Comparison of ENCODE assay signal across 9 mouse cellular contexts in genomic region chr4:151178970-151179378, GRCm38 (mm10).
DNase-seq lines count a peak whose midpoint lies in the region; ATAC-seq lines count a peak whose summit lies in the region.
"Had no signal": no experiment of that assay in that cellular context is flagged by ENCODE, and none has a peak within 500 bp of the region (broad histone marks: within the 10 kb centered on the region; RNA-seq: fewer than 3 reads in every experiment).

No protein-coding gene starts in this region.

- ATAC-seq in hindbrain, embryonic 13.5 days (ENCODE audit: low FRiP score) = peak; percentile 55; the same call in 1 of the 2 replicates
- no peak for ATAC-seq in hindbrain, embryonic 11.5 days (ENCODE audit: low FRiP score)
- no peak for ATAC-seq in inflammation-experienced regulatory T-cells, adult 6 months
- ATAC-seq in activated CD4-positive, CD25-positive, alpha-beta regulatory T cell, adult 4 months = no peak

- no peaks in the 10 kb centered on the region for H3K9me3 ChIP-seq in hindbrain, embryonic 13.5 days
- no peaks in the 10 kb centered on the region for H3K9me3 ChIP-seq in hindbrain, embryonic 11.5 days (ENCODE audit: control insufficient read depth, low read length)
- H3K9me3 ChIP-seq: limb, embryonic 13.5 days had no signal

- no peaks in the 10 kb centered on the region for H3K36me3 ChIP-seq in hindbrain, embryonic 13.5 days
- no peaks in the 10 kb centered on the region for H3K36me3 ChIP-seq in hindbrain, embryonic 11.5 days (ENCODE audit: control insufficient read depth, insufficient read depth, low read length)
- H3K36me3 ChIP-seq: limb, embryonic 13.5 days had no signal

- no peak for DNase-seq in hindbrain, embryonic 11.5 days (ENCODE audit: low spot score)
- peak; percentile 31 to 36 for DNase-seq in heart, postnatal 14 days
- peak; percentile 87 to 96 for DNase-seq in left cerebral cortex, postnatal 14 days (ENCODE audit: low spot score in 2 of 2)
- peak; percentile 83 for DNase-seq in right cerebral cortex, postnatal 14 days
- DNase-seq in adrenal gland, postnatal 10 days = no peak

- no peak overlapping the region for H3K9ac ChIP-seq in hindbrain, embryonic 13.5 days
- no peak overlapping the region for H3K9ac ChIP-seq in hindbrain, embryonic 11.5 days (ENCODE audit: low read depth, low read length)
- H3K9ac ChIP-seq: limb, embryonic 13.5 days had no signal

- intact Hi-C loops in heart, postnatal 14 days (cut with DNase I) = no loop called here
- intact Hi-C loops in left cerebral cortex, postnatal 14 days (cut with DNase I) = no loop called here

- no peak overlapping the region for H3K4me2 ChIP-seq in hindbrain, embryonic 13.5 days
- H3K4me2 ChIP-seq in hindbrain, embryonic 11.5 days (replicated peaks; ENCODE audit: low read depth, low read length) = no peak overlapping the region

- peaks cover 39% of the 10 kb centered on the region for H3K4me1 ChIP-seq in hindbrain, embryonic 13.5 days (replicated peaks)
- H3K4me1 ChIP-seq in hindbrain, embryonic 11.5 days (replicated peaks; ENCODE audit: control insufficient read depth, insufficient read depth, low read length) = no peaks in the 10 kb centered on the region

- H3K27ac ChIP-seq in hindbrain, embryonic 13.5 days = peak overlapping the region; percentile 1
- H3K27ac ChIP-seq in hindbrain, embryonic 11.5 days (ENCODE audit: low read depth, low read length) = no peak overlapping the region

- no peak overlapping the region for H3K4me3 ChIP-seq in hindbrain, embryonic 13.5 days
- H3K4me3 ChIP-seq in hindbrain, embryonic 11.5 days (ENCODE audit: low read depth, low read length) = no peak overlapping the region
- H3K4me3 ChIP-seq: limb, embryonic 13.5 days had no signal

- WGBS in hindbrain, embryonic 13.5 days = 35% methylated on average over 8 of the region's 8 CpGs
- 53% methylated on average over 8 of the region's 8 CpGs for WGBS in hindbrain, embryonic 11.5 days

- peaks cover 71% of the 10 kb centered on the region for H3K27me3 ChIP-seq in hindbrain, embryonic 13.5 days
- H3K27me3 ChIP-seq in hindbrain, embryonic 11.5 days (ENCODE audit: control insufficient read depth, insufficient read depth, low read length) = no peaks in the 10 kb centered on the region

Comparison
In these comparisons a context has a peak if more than half of its experiments do, and no peak if none do; other contexts are left out.
1. DNase-seq: peak in heart, postnatal 14 days (2 of 2), left cerebral cortex, postnatal 14 days (2 of 2) and right cerebral cortex, postnatal 14 days (single experiment); none in hindbrain, embryonic 11.5 days (single experiment) and adrenal gland, postnatal 10 days (single experiment).